Mouse (Mus musculus) liver, embryonic 11.5 days (tissue): ENCODE measurements around the gene Cacna2d1. TPM values are rescaled to one million over a fixed set of nuclear protein-coding genes. Genes with fewer than 3 reads are reported as not detected.

ENCODE experiments used
- ATAC-seq: fragments of 200-750 bp; cut with Nextera tagmentation; replicated peaks from 2 replicates; pipeline ENCODE4 v1.8.0; 2017; ENCODE audit warnings: moderate number of reproducible peaks, mild to moderate bottlenecking, moderate TSS enrichment, moderate library complexity; ENCODE audit not compliant: low FRiP score
- DNase-seq: peaks from one replicate; pipeline ENCODE4 v3.0.0-alpha.2; 2017; ENCODE audit warnings: low spot score
- H3K27ac ChIP-seq: fragments of 300-500 bp; sonication (generic); 2 replicates; pipeline ENCODE4 v1.5.1; 2014; ENCODE audit warnings: mild to moderate bottlenecking, low read depth, low read length, control low read depth
- H3K27me3 ChIP-seq: fragments of 300-500 bp; sonication (generic); replicated peaks from 2 replicates; pipeline ENCODE4 v1.6.1; 2014; ENCODE audit warnings: low read length, mixed read lengths; ENCODE audit not compliant: control insufficient read depth, insufficient read depth
- H3K36me3 ChIP-seq: fragments of 300-500 bp; sonication (generic); 2 replicates; pipeline ENCODE4 v1.6.1; 2014; ENCODE audit warnings: mild to moderate bottlenecking, low read length, moderate library complexity, mixed read lengths; ENCODE audit not compliant: control insufficient read depth, insufficient read depth
- H3K4me1 ChIP-seq: fragments of 300-500 bp; sonication (generic); replicated peaks from 2 replicates; pipeline ENCODE4 v1.6.1; 2014; ENCODE audit warnings: low read length, mixed read lengths; ENCODE audit not compliant: control insufficient read depth, insufficient read depth
- H3K4me2 ChIP-seq: fragments of 300-500 bp; sonication (generic); 2 replicates; pipeline ENCODE4 v1.6.1; 2014; ENCODE audit warnings: mild to moderate bottlenecking, control low read depth, moderate library complexity
- H3K4me3 ChIP-seq: fragments of 300-500 bp; sonication (generic); 2 replicates; pipeline ENCODE4 v1.5.1; 2014; ENCODE audit warnings: low read depth, low read length, control low read depth
- H3K9ac ChIP-seq: fragments of 300-500 bp; sonication (generic); 2 replicates; pipeline ENCODE4 v1.6.1; 2014; ENCODE audit warnings: low read depth, low read length, control low read depth
- H3K9me3 ChIP-seq: fragments of 300-500 bp; sonication (generic); 2 replicates; pipeline ENCODE4 v1.6.1; 2016; ENCODE audit warnings: low read length, inconsistent platforms, mixed read lengths; ENCODE audit not compliant: control insufficient read depth
- WGBS: fragments of 180-500 bp; shearing (Covaris S2); extraction: QIAGEN DNeasy Blood & Tissue Kit; methylation state at CpG from one replicate; pipeline ENCODE4 v1.1.7; 2014; 5-methylcytosine and 5-hydroxymethylcytosine counted together
- polyA plus RNA-seq: library from polyadenylated mRNA; unstranded; fragments of >200 nt; fragmentation: Nextera tagmentation; extraction: Ambion mirVana; gene quantifications from 2 replicates; pipeline ENCODE4 v1.2.1, GENCODE M21; 2014

The Cacna2d1 gene
- polyA plus RNA-seq, 1 experiment from 2014 or later = 3.0 TPM

GRCm38 (mm10) chr5:15993252-15993944, 58.9 kb downstream of the Cacna2d1 start:
- Histone ChIP-seq H3K4me2 (no peak overlapping the region), H3K9me3 (no peaks in the 10 kb centered on the region), H3K27ac (no peak overlapping the region), H3K4me1 (no peaks in the 10 kb centered on the region), H3K4me3 (no peak overlapping the region), H3K27me3 (no peaks in the 10 kb centered on the region), H3K36me3 (no peaks in the 10 kb centered on the region), H3K9ac (no peak overlapping the region)
- 72% methylated on average over 4 of the region's 4 CpGs for WGBS
- DNase-seq (no peak), ATAC-seq (no peak)

GRCm38 (mm10) chr5:15997190-15997589, 62.7 kb downstream of the Cacna2d1 start:
- Histone ChIP-seq H3K4me2 (no peak overlapping the region), H3K4me3 (no peak overlapping the region), H3K36me3 (no peaks in the 10 kb centered on the region), H3K9ac (no peak overlapping the region), H3K4me1 (no peaks in the 10 kb centered on the region), H3K27ac (no peak overlapping the region), H3K27me3 (no peaks in the 10 kb centered on the region), H3K9me3 (no peaks in the 10 kb centered on the region)
- no peak for ATAC-seq
- 80% methylated on average over 3 of the region's 3 CpGs for WGBS
- DNase-seq = no peak

- no peak for ATAC-seq
Observed at GRCm38 (mm10) chr5:15997769-15998168, 63.3 kb downstream of the Cacna2d1 start.

GRCm38 (mm10) chr5:16000917-16001316, 66.4 kb downstream of the Cacna2d1 start:
- Histone ChIP-seq H3K4me2 (no peak overlapping the region), H3K27me3 (no peaks in the 10 kb centered on the region), H3K9me3 (no peaks in the 10 kb centered on the region), H3K36me3 (no peaks in the 10 kb centered on the region), H3K4me3 (no peak overlapping the region), H3K27ac (no peak overlapping the region), H3K9ac (no peak overlapping the region), H3K4me1 (no peaks in the 10 kb centered on the region)
- DNase-seq = no peak
- WGBS = 86% methylated on average over 2 of the region's 2 CpGs
- no peak for ATAC-seq

More at GRCm38 (mm10) chr5:15997769-15998168, 63.3 kb downstream of the Cacna2d1 start:
- Histone ChIP-seq H3K4me2 (no peak overlapping the region), H3K36me3 (no peaks in the 10 kb centered on the region), H3K4me1 (no peaks in the 10 kb centered on the region), H3K27me3 (no peaks in the 10 kb centered on the region), H3K9me3 (no peaks in the 10 kb centered on the region), H3K27ac (no peak overlapping the region), H3K4me3 (no peak overlapping the region), H3K9ac (no peak overlapping the region)
- 92% methylated on average over 1 of the region's 1 CpGs for WGBS
- no peak for DNase-seq

GRCm38 (mm10) chr5:16002431-16003063, 68.1 kb downstream of the Cacna2d1 start:
- H3K4me2 ChIP-seq = no peak overlapping the region
- no peak for ATAC-seq

GRCm38 (mm10) chr5:16004305-16004704, 69.8 kb downstream of the Cacna2d1 start:
- no peaks in the 10 kb centered on the region for H3K36me3 ChIP-seq
- DNase-seq (no peak), ATAC-seq (no peak)
- H3K4me2 ChIP-seq = no peak overlapping the region
- H3K27me3 ChIP-seq = no peaks in the 10 kb centered on the region
- H3K9ac ChIP-seq = no peak overlapping the region
- H3K9me3 ChIP-seq = no peaks in the 10 kb centered on the region
- no peak overlapping the region for H3K27ac ChIP-seq
- H3K4me3 ChIP-seq = no peak overlapping the region
- 54% methylated on average over 6 of the region's 6 CpGs for WGBS
- H3K4me1 ChIP-seq = no peaks in the 10 kb centered on the region

More at GRCm38 (mm10) chr5:16002431-16003063, 68.1 kb downstream of the Cacna2d1 start:
- Histone ChIP-seq H3K27me3 (no peaks in the 10 kb centered on the region), H3K9me3 (no peaks in the 10 kb centered on the region), H3K9ac (no peak overlapping the region), H3K4me3 (no peak overlapping the region), H3K27ac (no peak overlapping the region), H3K36me3 (no peaks in the 10 kb centered on the region), H3K4me1 (no peaks in the 10 kb centered on the region)
- DNase-seq = no peak
- WGBS = 43% methylated on average over 9 of the region's 9 CpGs

- Histone ChIP-seq H3K9ac (no peak overlapping the region), H3K9me3 (no peaks in the 10 kb centered on the region), H3K36me3 (no peaks in the 10 kb centered on the region), H3K27ac (no peak overlapping the region), H3K4me1 (no peaks in the 10 kb centered on the region), H3K27me3 (no peaks in the 10 kb centered on the region), H3K4me2 (no peak overlapping the region), H3K4me3 (no peak overlapping the region)
- WGBS = 72% methylated on average over 6 of the region's 6 CpGs
- ATAC-seq = no peak
- no peak for DNase-seq
Observed at GRCm38 (mm10) chr5:16006964-16007363, 72.5 kb downstream of the Cacna2d1 start.

GRCm38 (mm10) chr5:16013649-16014048, 79.2 kb downstream of the Cacna2d1 start:
- ATAC-seq (no peak), DNase-seq (no peak)
- no peak overlapping the region for H3K9ac ChIP-seq
- no peaks in the 10 kb centered on the region for H3K27me3 ChIP-seq
- H3K4me3 ChIP-seq = no peak overlapping the region
- H3K9me3 ChIP-seq = no peaks in the 10 kb centered on the region
- 69% methylated on average over 2 of the region's 2 CpGs for WGBS
- no peak overlapping the region for H3K27ac ChIP-seq
- no peaks in the 10 kb centered on the region for H3K4me1 ChIP-seq
- no peaks in the 10 kb centered on the region for H3K36me3 ChIP-seq
- H3K4me2 ChIP-seq = no peak overlapping the region

- ATAC-seq (no peak), DNase-seq (no peak)
- no peaks in the 10 kb centered on the region for H3K36me3 ChIP-seq
- no peaks in the 10 kb centered on the region for H3K9me3 ChIP-seq
- no peaks in the 10 kb centered on the region for H3K4me1 ChIP-seq
- H3K4me2 ChIP-seq = no peak overlapping the region
- H3K27ac ChIP-seq = no peak overlapping the region
- no peaks in the 10 kb centered on the region for H3K27me3 ChIP-seq
- no peak overlapping the region for H3K9ac ChIP-seq
- 70% methylated on average over 2 of the region's 2 CpGs for WGBS
- H3K4me3 ChIP-seq = no peak overlapping the region
Observed at GRCm38 (mm10) chr5:16014392-16014791, 79.9 kb downstream of the Cacna2d1 start.
